Mouse (Mus musculus) kidney, adult 2 months (tissue): ENCODE measurements around the gene Pbx2.

Source experiments
- CTCF ChIP-seq: fragments of 200-500 bp; conservative IDR thresholded peaks from 2 replicates; pipeline ENCODE4 v1.5.1; 2011; ENCODE audit warnings: low read depth, mild to moderate bottlenecking, control low read depth, low read length, moderate library complexity, mixed read lengths; ENCODE audit not compliant: insufficient read depth, insufficient read length
- POLR2A ChIP-seq: fragments of 200-500 bp; IDR thresholded peaks from one replicate; pipeline ENCODE4 v1.6.1; 2011; ENCODE audit warnings: low read depth, low read length, control low read depth

DNA sequence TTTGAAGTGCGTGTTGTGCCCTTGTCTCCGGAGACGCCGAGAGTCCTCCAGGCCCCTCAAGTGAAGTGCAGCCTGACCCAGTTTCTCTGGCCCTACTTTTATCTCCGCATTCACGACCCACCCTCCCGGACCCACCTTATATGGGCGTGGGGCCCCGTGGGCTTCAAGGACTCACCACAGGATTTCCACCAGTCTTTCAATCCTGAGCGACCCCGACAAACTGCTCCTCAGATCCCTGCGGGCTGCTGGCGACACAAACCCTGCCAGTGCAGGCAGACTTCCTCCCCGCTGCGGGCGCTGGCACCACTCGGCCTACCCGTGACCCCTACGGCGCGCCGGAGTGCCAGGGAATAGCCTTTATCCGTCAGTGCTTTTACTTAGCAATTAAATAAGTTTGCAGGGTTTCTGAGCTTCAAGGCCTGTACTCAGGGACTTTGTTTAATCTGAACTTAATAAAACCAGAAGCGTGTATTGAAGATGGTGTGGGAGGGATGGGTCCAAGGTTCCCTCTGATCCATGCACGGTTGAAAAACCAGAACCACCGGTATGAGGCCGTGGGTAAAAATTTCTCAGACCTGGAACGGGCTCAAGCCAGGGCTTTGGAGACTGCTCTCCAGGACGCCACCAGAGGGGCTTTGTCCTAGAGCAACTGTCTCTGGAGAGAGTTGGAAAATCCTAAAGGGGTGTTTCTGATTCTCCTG lies 37.0 kb downstream of the Pbx2 start, which contains the start of gene Ppt2:
- TF ChIP-seq CTCF, result no peak
- no peak for TF ChIP-seq POLR2A
